Mouse (Mus musculus) heart, adult 2 months (tissue): ENCODE results near the gene Top2a. TPM values are rescaled to one million over a fixed set of nuclear protein-coding genes. Genes with fewer than 3 reads are reported as not detected.

Source experiments
- DNase-seq, 2 experiments: peaks; one replicate each; pipeline ENCODE4 v3.0.0; 2021
- H3K27ac ChIP-seq: fragments of 200-600 bp; 2 replicates; pipeline ENCODE4 v1.8.1; 2022
- H3K27me3 ChIP-seq: fragments of 200-500 bp; 2 replicates; pipeline ENCODE4 v1.6.1; 2012; ENCODE audit warnings: mild to moderate bottlenecking, low read length, inconsistent platforms, mixed read lengths; ENCODE audit not compliant: control insufficient read depth, insufficient read depth
- H3K36me3 ChIP-seq: fragments of 200-500 bp; 2 replicates; pipeline ENCODE4 v1.6.1; 2012; ENCODE audit warnings: low read length, inconsistent platforms; ENCODE audit not compliant: control insufficient read depth, insufficient read depth
- H3K4me1 ChIP-seq: fragments of 200-500 bp; 2 replicates; pipeline ENCODE4 v1.6.1; 2011; ENCODE audit warnings: low read length; ENCODE audit not compliant: control insufficient read depth, insufficient read depth
- H3K4me3 ChIP-seq: fragments of 200-600 bp; 2 replicates; pipeline ENCODE4 v1.8.1; 2022
- H3K79me2 ChIP-seq: fragments of 200-500 bp; replicated peaks from 2 replicates; pipeline ENCODE4 v1.6.1; 2012; ENCODE audit warnings: mild to moderate bottlenecking, inconsistent platforms, low read length, moderate library complexity, mixed read lengths; ENCODE audit not compliant: control insufficient read depth, insufficient read depth
- H3K9ac ChIP-seq: fragments of 200-500 bp; 2 replicates; pipeline ENCODE4 v1.6.1; 2012; ENCODE audit warnings: low read depth, mild to moderate bottlenecking, control low read depth, inconsistent platforms, low read length, mixed read lengths
- CTCF ChIP-seq: fragments of 200-600 bp; IDR thresholded peaks from 2 replicates; pipeline ENCODE4 v1.8.1; 2022; ENCODE audit warnings: antibody characterized with exemption, mild to moderate bottlenecking, moderate library complexity
- EP300 ChIP-seq: fragments of 200-500 bp; IDR thresholded peaks from 2 replicates; pipeline ENCODE4 v1.6.1; 2011; ENCODE audit warnings: low read depth, low read length, control low read depth; ENCODE audit not compliant: insufficient read depth
- POLR2A ChIP-seq: fragments of 200-500 bp; IDR thresholded peaks from 2 replicates; pipeline ENCODE4 v1.6.1; 2011; ENCODE audit warnings: mild to moderate bottlenecking, low read depth, low read length, control low read depth; ENCODE audit not compliant: insufficient read depth
- WGBS: fragments of 180-500 bp; shearing (Covaris S2); methylation state at CpG from one replicate; pipeline ENCODE4 v1.1.7; 2018; 5-methylcytosine and 5-hydroxymethylcytosine counted together
- intact Hi-C: fragments of 180-260 bp; cut with DNase I; formaldehyde crosslinking; loops from one replicate; pipeline ENCODE4 v1.15.1; 2025
- polyA plus RNA-seq: library from polyadenylated mRNA; depleted of rRNA; stranded (reverse); fragments of >200 nt; gene quantifications from 2 replicates; pipeline ENCODE4 v1.2.3, GENCODE M21; 2012
- total RNA-seq, 2 experiments: library from RNA; stranded (reverse); gene quantifications; 2 replicates each; pipeline ENCODE4 v1.2.3; 2021

Top2a gene
- total and polyA plus RNA-seq, 3 experiments = 0.27 to 2.3 (median 1.4) TPM

GRCm38 (mm10) chr11:99065979-99066378 is 42.0 kb upstream of the Top2a start:
- H3K27ac ChIP-seq = peak overlapping the region; percentile 11
- peaks cover 2% of the 10 kb centered on the region for H3K4me1 ChIP-seq
- H3K9ac ChIP-seq = no peak overlapping the region
- intact Hi-C loops = loop anchor here (1.0 to 5.0 kb wide), 3 partner anchors 27 to 83 kb away; no protein-coding TSS in a partner anchor
- peak; percentile 76 to 86 for DNase-seq
- no peaks in the 10 kb centered on the region for H3K79me2 ChIP-seq
- peak; percentile 93 for TF ChIP-seq EP300
- 0 out of 2 replicates have a peak, but pooled peaks have one; percentile 12 for TF ChIP-seq POLR2A
- TF ChIP-seq CTCF = peak; percentile 79
- no peaks in the 10 kb centered on the region for H3K36me3 ChIP-seq
- no peaks in the 10 kb centered on the region for H3K27me3 ChIP-seq
- no peak overlapping the region for H3K4me3 ChIP-seq
- WGBS = 4% methylated on average over 2 of the region's 2 CpGs

- peaks cover 2% of the 10 kb centered on the region for H3K4me1 ChIP-seq
- no peaks in the 10 kb centered on the region for H3K27me3 ChIP-seq
- intact Hi-C loops = loop anchor here (5.0 kb wide), 1 partner anchor 57 kb away; no protein-coding TSS in a partner anchor
- 69% methylated on average over 3 of the region's 3 CpGs for WGBS
- H3K27ac ChIP-seq = peak overlapping the region; percentile 11
- H3K9ac ChIP-seq = no peak overlapping the region
- no peaks in the 10 kb centered on the region for H3K79me2 ChIP-seq
- no peaks in the 10 kb centered on the region for H3K36me3 ChIP-seq
- TF ChIP-seq POLR2A (no peak), EP300 (no peak), CTCF (no peak)
- DNase-seq = no peak
- H3K4me3 ChIP-seq = no peak overlapping the region
Observed at GRCm38 (mm10) chr11:99065353-99065752, 41.4 kb upstream of the Top2a start.

- Histone ChIP-seq H3K9ac (no peak overlapping the region), H3K79me2 (no peaks in the 10 kb centered on the region), H3K27ac (no peak overlapping the region), H3K27me3 (no peaks in the 10 kb centered on the region), H3K4me3 (no peak overlapping the region), H3K4me1 (peaks cover 2% of the 10 kb centered on the region), H3K36me3 (no peaks in the 10 kb centered on the region)
- intact Hi-C loops = loop anchor here (5.0 kb wide), 1 partner anchor 81 kb away; the partner anchor contains the start of gene Gjd3
- DNase-seq = no peak
- 74% methylated on average over 8 of the region's 8 CpGs for WGBS
- no peak for TF ChIP-seq POLR2A
- TF ChIP-seq EP300 = no peak
- TF ChIP-seq CTCF = no peak
Observed at GRCm38 (mm10) chr11:99063406-99064131, 39.6 kb upstream of the Top2a start.

- H3K4me3 ChIP-seq = no peak overlapping the region
- H3K79me2 ChIP-seq = no peaks in the 10 kb centered on the region
- H3K36me3 ChIP-seq = no peaks in the 10 kb centered on the region
- WGBS = 92% methylated on average over 7 of the region's 7 CpGs
- no peak for DNase-seq
- no peak for TF ChIP-seq EP300
- TF ChIP-seq CTCF = no peak
- TF ChIP-seq POLR2A = no peak
- intact Hi-C loops = loop anchor here (5.0 kb wide), 1 partner anchor 80 kb away; the partner anchor contains the start of gene Gjd3
- H3K9ac ChIP-seq = no peak overlapping the region
- no peaks in the 10 kb centered on the region for H3K27me3 ChIP-seq
- H3K27ac ChIP-seq = no peak overlapping the region
- peaks cover 2% of the 10 kb centered on the region for H3K4me1 ChIP-seq
Observed at GRCm38 (mm10) chr11:99062661-99063060, 38.7 kb upstream of the Top2a start.

- Histone ChIP-seq H3K36me3 (no peaks in the 10 kb centered on the region), H3K4me3 (no peak overlapping the region), H3K9ac (no peak overlapping the region), H3K4me1 (no peaks in the 10 kb centered on the region; the same call in 1 of the 2 replicates), H3K27me3 (no peaks in the 10 kb centered on the region), H3K79me2 (no peaks in the 10 kb centered on the region), H3K27ac (no peak overlapping the region)
- 60% methylated on average over 3 of the region's 3 CpGs for WGBS
- TF ChIP-seq POLR2A = no peak
- no peak for TF ChIP-seq EP300
- no peak for TF ChIP-seq CTCF
- intact Hi-C loops = loop anchor here (5.0 kb wide), 1 partner anchor 78 kb away; the partner anchor contains the start of gene Gjd3
- no peak for DNase-seq
Observed at GRCm38 (mm10) chr11:99060435-99060834, 36.4 kb upstream of the Top2a start.
